25 mouse cellular contexts compared by ENCODE assay signal in the genomic region with DNA sequence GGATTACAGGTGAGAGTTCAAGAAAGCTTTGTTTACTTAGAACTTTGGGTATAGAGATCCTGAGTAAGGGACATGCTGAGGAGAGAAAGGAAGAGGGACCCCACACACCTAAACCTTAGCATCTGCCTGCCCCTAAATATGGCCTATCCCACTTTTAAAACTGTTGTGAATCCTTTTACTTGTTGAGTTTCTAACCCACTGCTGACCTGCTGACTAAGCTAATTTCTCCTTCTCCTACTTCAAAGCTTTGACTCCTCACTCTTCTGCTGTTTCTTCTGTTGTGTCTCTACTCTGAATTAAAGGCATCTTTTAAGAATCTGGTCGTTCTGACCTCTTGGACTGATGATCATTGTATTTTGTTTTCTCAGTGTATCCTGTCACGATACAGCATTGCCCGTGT.
"Had no signal": no experiment of that assay in that cellular context is flagged by ENCODE, and none has a peak within 500 bp of the region (broad histone marks: within the 10 kb centered on the region; RNA-seq: fewer than 3 reads in every experiment).

No protein-coding gene starts in this region.

- H3K4me1 ChIP-seq: embryonic facial prominence, embryonic 10.5 days; embryonic facial prominence, embryonic 12.5 days; embryonic facial prominence, embryonic 13.5 days; embryonic facial prominence, embryonic 15.5 days; forebrain, embryonic 10.5 days; forebrain, embryonic 12.5 days; forebrain, embryonic 13.5 days; forebrain, embryonic 15.5 days; heart, embryonic 10.5 days had no signal

- DNase-seq: cerebellum, adult 9-11 months; cerebellum, postnatal 10 days; cerebellum, postnatal 14 days; cerebellum, postnatal 25 days; cerebellum, postnatal 36 days; embryo, embryonic 11 days; forebrain, postnatal 0 days; gastrocnemius, adult 2 months; gastrocnemius, postnatal 10 days; gastrocnemius, postnatal 14 days; gastrocnemius, postnatal 25 days; gastrocnemius, postnatal 36 days; heart, adult 11 months; heart, adult 18-20 months; heart, adult 2 months had no signal

- H3K4me2 ChIP-seq: embryonic facial prominence, embryonic 12.5 days; embryonic facial prominence, embryonic 13.5 days; embryonic facial prominence, embryonic 15.5 days; forebrain, embryonic 12.5 days; forebrain, embryonic 13.5 days; forebrain, embryonic 15.5 days had no signal

- H3K4me3 ChIP-seq: embryonic facial prominence, embryonic 10.5 days; embryonic facial prominence, embryonic 12.5 days; embryonic facial prominence, embryonic 13.5 days; embryonic facial prominence, embryonic 15.5 days; erythroblast, embryonic 14.5 days; forebrain, embryonic 10.5 days; forebrain, embryonic 12.5 days; forebrain, embryonic 13.5 days; forebrain, embryonic 15.5 days; gastrocnemius, adult 2 months; heart, adult 2 months; heart, embryonic 10.5 days had no signal

- H3K9ac ChIP-seq: embryonic facial prominence, embryonic 12.5 days; embryonic facial prominence, embryonic 13.5 days; embryonic facial prominence, embryonic 15.5 days; forebrain, embryonic 12.5 days; forebrain, embryonic 13.5 days; forebrain, embryonic 15.5 days; forebrain, postnatal 0 days had no signal

- H3K36me3 ChIP-seq: embryonic facial prominence, embryonic 10.5 days; embryonic facial prominence, embryonic 12.5 days; embryonic facial prominence, embryonic 13.5 days; embryonic facial prominence, embryonic 15.5 days; forebrain, embryonic 10.5 days; forebrain, embryonic 12.5 days; forebrain, embryonic 15.5 days; heart, embryonic 10.5 days had no signal

- H3K27ac ChIP-seq: embryonic facial prominence, embryonic 10.5 days; embryonic facial prominence, embryonic 12.5 days; embryonic facial prominence, embryonic 13.5 days; embryonic facial prominence, embryonic 15.5 days; forebrain, embryonic 10.5 days; forebrain, embryonic 12.5 days; forebrain, embryonic 13.5 days; forebrain, embryonic 15.5 days; gastrocnemius, adult 2 months; heart, adult 2 months; heart, embryonic 10.5 days had no signal

- H3K27me3 ChIP-seq: embryonic facial prominence, embryonic 12.5 days; embryonic facial prominence, embryonic 13.5 days; embryonic facial prominence, embryonic 15.5 days; forebrain, embryonic 12.5 days; forebrain, embryonic 13.5 days; forebrain, embryonic 15.5 days had no signal

- H3K9me3 ChIP-seq: embryonic facial prominence, embryonic 10.5 days; embryonic facial prominence, embryonic 12.5 days; embryonic facial prominence, embryonic 13.5 days; embryonic facial prominence, embryonic 15.5 days; forebrain, embryonic 10.5 days; forebrain, embryonic 12.5 days; forebrain, embryonic 13.5 days; forebrain, embryonic 15.5 days; heart, embryonic 10.5 days had no signal
